Mouse (Mus musculus) gastrocnemius, postnatal 4 days (tissue): Measurements from ENCODE around the gene Slc1a2. TPM values are rescaled to one million over a fixed set of nuclear protein-coding genes. Genes with fewer than 3 reads are reported as not detected.

Experiments
- DNase-seq, 2 experiments: peaks; one replicate each; pipeline ENCODE4 v3.0.0; 2021 to 2022; ENCODE audit warnings: low spot score in 2 of 2, mixed read lengths in 2 of 2
- long read RNA-seq, 2 experiments: library from polyadenylated mRNA; stranded (forward); transcript quantifications; one replicate each; pipeline ENCODE4 v2.0.0; 2021
- total RNA-seq, 2 experiments: library from RNA; stranded (reverse); gene quantifications; 2 replicates each; pipeline ENCODE4 v1.2.3; 2021

The Slc1a2 gene
- total RNA-seq: 1 to 10 TPM; 1.2 to 1.3 TPM
- long read RNA-seq, experiment 1: 0 reads
- long read RNA-seq, experiment 2, partial matches to known transcripts: 1 of 2 reads
- long read RNA-seq, experiment 2, other reads (novel, unspliced or antisense): 1 of 2 reads

DNA sequence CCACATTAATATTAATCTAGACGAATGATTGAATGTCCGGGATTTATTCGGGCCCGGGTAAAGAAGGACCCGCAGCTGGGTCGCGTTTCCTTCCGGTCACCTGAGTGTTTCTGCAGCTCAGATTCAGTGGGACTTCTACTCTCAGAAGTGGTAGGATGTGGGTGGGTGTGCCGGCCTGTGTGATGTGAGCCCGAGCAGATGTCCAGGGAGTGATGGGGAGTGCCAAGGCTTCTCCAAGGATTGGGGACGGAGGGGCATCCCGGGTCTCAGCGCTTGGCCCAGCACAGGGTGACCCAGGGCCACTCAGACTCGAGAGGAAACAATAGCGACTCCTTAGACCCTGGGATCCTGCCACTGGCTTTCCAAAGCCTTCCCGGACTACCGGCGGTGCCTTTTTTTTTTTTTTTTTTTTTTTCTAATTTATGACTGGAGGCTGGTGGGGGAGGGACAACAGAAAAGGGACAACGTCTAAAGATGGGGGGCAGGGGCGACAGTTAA lies at the start of gene Slc1a2:
Gene Slc1a2, plus strand, starts transcription at position 497 of the 498 bp plus-strand sequence.
- DNase-seq: no peak

DNA sequence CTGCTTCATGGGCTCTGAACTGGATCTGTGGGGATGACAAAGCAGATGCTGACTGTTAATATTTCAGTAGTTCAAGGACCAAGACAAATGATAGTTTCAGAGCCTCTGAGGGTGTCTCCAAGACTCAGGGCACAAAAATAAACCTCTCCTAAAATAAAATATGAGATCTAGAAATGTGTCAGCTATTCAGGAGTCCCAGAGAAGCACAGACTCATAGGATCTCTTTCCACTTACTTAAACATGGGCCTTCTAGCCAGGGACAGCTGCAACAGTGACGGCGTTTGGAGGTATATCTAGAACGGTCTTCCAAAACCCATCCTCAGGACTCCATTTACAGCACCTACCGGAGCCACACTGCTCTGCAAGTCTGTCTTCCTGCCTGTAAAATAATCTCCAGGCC lies 48.0 kb upstream of the Slc1a2 start:
- no peak for DNase-seq

DNA sequence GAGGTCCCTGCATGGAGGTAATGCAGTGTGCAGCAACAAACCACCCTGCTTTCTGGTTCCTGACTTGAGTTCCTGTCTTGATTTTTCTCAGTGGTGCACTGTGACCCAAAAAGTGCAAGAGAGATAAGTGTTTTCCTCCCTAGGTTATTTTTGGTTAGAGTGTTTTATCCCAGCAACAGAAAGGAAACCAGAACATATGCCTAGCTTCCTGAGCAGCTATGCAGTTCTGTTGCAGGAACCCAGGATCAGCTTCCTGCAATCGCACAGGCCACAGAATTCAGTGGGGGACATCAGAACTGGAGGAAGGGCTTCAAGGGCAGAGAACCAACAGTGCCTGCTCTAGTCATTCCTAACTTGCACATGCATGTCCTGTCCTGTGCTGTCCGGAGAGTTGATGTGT lies 41.8 kb upstream of the Slc1a2 start:
- DNase-seq: no peak

DNA sequence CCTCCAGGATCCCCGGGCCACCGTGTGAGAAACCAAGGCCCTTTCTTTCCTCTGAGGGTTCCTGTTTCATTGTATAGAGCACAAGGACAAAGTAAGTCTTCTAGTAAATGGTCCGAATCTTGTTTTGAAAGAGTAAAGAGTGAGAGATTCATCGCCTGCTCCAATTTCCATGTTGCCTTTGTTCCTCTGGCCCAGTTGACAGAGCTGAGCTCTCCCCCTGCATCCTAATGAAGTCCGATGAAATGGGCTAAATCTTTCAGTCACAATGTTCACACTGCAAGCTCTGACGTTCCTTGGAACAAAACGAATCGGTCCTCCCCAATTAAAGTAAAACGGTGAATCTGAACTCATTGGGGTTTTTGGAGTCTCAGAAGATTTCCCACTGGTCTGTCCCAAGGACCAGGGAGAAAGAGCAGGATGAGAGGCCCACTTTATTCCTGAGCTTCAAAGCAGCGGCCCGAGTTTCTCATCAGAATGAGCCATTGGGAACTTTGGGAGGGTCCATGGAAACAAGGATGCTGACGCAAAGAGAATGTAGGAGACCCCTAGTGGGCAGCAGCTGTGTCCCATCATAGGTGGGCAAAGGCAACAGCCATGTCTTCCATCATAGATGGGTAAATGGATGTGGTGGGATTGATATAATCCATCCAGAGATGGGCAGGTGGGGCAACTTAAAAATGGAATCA lies 37.6 kb upstream of the Slc1a2 start:
- DNase-seq: no peak

DNA sequence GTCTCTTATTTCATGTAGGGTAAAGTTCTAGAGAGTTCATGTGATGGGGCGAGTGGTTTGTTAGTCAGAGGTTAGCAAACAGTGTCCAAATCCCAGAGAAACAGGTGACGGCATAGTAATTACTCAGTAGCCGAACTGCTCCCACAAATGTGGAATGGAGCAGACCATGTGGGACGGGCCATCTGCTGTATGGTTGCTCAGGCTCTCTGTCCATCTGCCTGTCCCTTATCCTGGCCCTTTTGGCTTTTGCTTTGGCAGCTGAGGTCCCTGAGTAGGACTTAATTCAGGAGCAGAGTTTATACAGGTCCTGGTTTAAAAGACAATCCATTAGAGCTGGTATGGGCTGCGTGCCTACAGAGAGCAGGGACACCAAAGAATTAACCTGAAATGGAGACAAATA lies 36.3 kb upstream of the Slc1a2 start:
- DNase-seq: no peak

DNA sequence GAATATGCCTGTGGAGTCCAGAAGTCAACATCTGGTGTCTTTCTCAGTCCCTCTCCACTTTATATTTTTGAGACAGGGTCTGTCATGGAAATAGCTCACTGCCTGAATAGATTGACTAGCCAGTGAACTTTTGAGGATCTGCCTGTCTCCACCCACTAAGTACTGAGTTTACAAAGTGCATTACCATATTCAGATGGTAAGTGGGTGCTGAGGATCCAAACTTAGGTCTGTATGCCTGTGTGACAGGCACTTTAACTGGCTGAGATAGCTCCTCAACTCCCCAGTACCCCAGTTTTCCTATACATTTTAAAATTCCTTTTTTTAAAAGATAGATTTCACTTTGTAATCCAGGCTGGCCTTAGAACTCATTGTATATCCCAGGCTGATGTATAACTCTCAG lies 35.5 kb upstream of the Slc1a2 start:
- no peak for DNase-seq

DNA sequence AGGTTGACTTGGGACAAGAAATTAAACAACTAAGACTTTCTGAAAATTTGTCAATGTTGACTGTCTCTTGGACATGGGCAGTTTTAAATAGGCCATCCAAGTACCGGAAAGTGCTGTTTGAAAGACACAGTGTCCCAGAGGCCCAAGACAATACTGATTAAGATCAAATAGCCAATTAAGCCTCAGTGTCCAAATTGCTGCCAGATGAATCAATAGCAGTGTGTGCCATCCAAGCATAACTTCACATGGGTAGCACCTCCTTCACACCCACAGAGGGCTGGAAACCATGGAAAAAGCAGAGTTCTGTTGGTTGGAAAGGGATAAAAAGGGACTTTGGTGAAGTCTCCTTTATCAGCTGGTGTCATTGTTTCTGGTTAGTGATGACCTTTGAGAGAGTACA lies 33.9 kb upstream of the Slc1a2 start:
- DNase-seq: no peak

DNA sequence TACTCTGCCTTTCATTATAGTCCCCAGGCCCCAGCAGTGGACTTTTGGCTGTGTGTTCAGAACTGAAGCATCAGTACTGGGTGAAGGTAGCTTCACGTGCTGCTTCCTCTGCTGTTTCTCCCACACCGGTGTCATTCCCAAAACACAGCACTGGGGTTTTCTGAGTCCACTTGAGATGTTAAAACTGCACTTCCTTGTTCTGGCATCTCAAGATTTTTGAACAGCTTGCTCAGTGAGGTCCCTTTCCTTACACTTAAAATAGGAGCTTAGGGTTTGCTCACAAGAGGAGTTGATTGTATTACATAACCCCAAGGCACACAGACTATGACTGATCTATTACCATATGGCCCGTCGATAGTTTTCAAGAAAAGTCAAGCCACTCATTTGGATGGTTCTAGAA lies 26.1 kb upstream of the Slc1a2 start:
- no peak for DNase-seq

DNA sequence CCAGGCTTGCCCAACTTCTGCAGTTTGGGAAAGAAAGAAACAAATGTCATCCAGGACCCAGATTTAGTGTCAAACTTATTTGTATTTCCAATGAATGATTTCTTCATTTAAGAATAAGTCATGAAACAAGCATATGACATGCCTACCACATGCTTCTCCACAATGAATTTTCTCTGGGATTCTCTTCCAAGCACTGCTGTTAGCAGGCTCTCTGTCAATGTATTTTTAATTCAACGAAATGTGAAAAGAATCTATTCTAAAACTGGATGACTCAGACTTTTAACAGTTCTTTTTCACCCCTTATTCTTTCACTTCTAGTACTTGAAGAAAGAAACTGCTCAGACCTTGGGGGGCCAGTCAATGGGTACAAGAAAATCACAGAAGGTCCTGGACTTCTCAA lies 24.4 kb upstream of the Slc1a2 start:
- no peak for DNase-seq

DNA sequence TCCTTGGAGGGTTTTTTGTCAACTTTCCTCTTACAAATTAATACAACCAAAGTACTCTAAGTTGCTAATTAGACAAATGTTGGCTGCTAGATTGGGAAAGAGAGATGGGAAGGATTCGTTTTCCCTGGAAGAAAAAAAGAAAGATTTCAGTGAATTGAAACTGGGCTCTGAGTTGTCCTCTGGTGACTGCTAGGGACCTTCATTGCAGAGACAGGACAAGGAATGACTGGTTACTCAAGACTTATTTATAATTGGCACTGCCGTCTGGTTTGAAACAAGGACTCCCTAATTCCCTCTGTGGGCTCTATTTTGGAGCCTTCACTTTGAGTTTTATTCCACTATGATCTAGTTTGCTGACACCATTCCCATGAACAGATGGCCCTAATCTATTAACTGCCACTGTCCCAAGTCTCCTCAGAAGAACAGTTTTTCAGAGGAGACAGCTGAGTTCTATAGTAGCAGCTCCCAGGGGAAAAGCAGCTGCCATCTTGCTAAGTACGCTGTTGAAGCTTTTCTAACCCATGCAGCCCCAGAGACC lies 22.9 kb upstream of the Slc1a2 start:
- no peak for DNase-seq

DNA sequence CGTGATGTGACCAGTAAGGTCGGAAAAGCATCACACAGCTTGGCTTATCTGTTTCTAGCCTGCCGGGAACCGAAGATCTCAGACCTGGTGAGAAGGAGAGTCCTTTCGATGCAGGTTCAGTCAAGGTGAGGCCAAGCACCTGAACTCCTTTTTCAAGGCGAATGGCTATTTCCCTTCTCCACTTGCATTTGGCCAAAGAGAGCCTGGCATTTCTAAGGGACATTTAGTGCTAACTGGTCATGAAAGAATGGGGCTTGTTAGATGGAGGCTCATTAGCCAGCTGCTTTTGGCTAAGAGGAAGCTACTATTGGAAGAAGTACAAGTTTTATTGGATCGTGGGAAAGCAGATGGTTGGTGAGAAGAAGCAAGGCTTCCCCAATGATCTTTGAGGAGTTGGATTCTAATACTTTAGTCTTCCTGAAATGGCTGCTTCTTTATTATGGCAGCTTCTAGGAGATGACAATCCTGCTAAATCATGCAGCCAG lies 22.3 kb upstream of the Slc1a2 start:
- no peak for DNase-seq

DNA sequence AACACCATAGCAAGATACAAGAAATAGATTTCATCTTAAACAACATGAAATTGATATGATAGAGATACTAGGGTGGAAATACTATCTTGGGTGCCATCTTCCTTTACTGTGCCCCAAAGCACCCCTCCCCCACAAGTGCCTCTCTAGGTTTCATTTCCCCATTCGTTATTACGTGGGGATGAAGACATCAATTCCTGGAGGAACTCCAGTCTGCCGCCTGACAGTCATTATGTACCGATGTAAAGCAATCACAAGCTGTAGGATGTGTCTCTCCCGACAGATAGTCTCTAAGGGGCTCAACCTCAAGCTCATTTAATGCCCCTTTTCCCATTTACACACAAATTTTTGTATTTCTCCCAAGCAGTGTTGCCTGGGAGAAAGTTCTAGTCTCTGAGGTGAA lies 20.3 kb upstream of the Slc1a2 start:
- no peak for DNase-seq

DNA sequence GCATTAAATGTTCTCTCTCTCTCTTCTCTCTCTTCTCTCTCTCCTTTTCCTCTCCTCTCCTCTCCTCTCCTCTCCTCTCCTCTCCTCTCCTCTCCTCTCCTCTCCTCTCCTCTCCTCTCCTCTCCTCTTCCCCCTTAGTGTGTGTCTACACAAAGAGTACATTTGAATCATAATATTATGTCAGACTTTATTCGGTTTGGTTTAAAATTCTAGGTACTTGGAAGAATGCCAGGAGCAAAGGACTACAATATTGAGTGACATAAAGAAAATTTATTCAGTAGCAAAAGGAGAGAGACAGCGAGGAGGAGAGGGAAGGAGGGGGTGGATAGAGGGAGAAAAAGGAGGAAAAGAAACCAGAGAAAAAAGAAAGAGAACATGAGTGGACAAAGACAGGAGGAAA lies 19.8 kb upstream of the Slc1a2 start:
- DNase-seq: no peak

DNA sequence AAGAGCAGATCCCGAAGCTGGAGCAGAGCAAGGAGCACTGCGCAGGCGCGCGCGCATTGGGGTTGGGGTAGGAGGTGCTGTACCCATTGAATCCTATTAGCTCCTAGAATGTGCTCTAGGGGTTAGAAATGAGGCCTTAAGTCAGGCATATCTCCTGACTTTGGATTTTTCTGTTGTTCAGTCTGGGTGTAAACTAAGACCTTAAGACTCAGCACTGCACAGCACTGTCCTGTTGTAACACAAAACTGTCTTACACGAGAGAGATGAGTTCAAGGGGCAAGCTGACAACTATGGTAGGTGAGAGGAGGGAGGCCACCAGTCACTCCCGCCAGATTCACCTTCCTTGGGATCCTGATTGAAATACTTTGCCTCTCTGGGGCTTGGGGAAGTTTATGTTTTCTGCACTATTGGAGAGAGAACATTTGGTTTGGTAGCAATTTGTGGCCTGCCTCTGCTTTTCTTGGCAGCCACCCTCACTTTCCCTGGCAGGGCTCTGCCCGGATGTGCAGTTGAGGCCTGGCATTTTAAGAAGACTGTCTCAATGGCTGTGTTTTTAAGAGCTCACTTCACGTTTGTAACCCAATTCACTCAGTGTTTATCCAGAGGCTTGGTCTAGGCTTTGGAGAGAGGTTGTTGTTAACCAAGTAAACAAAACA lies 9.5 kb upstream of the Slc1a2 start:
- no peak for DNase-seq

DNA sequence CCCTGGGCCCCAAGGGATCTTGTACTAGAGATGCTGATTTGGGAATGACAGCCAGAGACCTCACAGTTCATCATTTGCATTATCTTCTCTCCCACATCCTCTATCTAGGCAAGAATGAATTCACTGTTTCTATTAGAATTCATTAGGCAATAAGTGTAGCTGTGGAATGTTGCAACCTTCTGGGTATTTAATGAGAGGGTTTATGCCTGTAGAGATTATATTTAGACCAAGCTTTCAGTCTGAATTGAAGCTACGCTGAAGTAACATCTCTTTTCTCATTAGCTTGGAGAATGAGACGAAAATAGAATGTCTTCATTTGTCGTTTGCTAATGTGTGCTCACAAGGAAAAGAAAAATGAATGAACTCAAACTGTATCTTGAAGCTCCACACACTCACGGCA lies 8.1 kb upstream of the Slc1a2 start:
- no peak for DNase-seq

DNA sequence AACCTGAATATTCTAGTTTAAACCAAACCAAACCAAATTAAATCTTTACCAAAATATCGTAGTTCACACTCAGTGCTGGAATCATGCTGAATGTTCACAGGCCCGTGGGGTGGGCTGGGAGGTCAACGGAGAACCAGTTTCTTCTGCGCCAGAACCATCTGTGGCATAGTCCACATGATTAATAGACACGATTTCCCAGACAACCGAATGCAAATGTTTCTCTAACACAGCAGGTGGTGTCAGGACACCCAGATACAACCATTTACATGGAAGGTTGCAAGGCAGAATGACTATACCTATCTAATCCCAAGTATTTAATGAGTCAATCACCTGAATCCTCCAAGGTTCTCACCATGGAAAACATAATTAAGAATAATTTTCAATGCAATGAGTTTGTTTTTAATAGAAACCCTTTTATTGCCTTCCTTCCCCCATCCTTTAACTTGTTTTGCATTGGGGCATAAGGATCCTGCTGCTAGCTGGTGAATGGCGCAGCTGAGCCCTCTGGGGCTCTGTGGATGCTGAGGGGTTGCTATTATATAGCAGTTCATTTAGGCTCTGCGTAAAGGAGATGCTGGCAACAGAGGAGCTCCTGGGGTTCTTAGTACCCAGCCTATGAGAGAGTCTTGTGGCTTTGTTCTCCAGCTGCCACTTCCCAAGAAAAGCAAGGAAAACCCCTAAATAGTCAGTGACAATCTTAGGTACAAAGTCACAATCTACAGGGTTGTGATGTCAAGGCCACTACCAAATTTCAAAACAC lies 2.3 kb upstream of the Slc1a2 start:
- DNase-seq: no peak

DNA sequence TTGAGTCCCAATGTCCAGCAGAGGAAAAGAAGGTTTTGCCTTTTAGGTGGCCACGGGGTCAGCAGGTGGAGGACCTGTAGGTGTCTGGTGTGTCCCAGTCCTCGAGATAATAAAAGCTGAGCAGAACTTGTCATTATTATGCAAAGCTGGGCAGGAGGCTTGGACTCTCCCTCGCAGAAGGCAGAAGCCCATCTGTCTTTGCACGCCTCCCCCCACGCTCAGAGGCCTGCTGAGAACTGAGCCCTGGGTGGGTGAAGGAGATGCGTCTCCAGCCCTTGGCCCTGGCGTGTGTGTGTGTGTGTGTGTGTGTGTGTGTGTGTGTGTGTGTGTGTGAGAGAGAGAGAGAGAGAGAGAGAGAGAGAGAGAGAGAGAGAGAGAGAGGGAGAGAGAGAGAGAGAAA lies 733 bp upstream of the Slc1a2 start:
- no peak for DNase-seq

DNA sequence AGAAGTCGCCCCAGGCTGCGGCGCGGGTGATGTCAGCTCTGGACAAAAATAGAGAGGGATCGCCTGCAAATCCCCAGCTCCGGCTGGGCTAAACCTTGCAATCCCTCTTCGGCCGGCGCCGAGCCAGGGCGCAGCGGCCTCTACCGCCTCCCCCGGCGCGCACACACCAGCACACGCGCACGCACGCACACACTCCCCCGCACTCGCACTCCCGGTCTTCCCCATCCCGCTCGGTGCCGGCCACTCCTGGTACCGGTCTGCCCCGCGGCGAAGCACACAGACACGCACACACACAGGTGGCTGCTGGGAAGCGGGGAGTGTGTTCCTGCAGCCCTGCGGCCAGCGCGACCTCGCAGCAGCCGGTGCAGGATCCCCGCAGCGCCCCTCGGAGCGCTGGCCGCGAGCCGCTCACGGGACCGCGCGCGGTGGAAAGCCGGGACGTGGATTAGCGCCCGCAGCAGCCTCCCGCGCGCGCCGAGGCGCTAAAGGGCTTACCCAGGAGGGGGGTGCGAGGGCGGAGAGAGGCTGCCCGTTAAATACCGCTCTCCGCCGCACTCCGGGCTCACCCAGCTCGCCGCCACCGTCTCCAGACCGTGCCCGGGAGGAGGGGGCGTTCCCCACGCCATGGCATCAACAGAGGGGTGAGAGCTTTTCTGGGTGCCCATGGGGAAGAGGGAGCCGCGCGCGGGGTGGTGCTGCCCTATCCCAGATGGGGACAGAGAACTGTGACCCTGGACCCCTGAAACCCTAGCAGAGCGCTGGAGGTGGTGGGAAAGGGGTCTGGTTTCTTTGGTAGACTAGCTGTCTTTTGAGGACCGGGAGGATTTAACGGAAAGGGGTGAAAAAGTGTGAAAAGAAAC lies 432 bp downstream of the Slc1a2 start:
- DNase-seq: peak; percentile 22 to 46

DNA sequence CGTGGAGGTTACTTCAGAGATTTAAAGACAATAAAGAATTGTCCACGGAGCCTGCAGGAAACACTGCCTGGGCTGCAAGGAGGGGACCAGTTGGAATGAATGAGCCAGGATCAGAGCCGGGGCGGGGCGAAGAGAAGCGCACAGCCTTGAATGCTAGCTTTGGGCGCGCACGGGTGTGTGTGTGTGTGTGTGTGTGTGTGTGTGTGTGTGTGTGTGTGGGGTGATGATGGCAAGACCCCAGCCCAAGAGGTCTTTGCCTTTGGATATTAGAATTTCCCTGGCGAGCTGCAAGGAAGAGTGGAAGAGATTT lies 1.0 kb downstream of the Slc1a2 start:
- DNase-seq: peak in 1 of 2 experiments; percentile 35

DNA sequence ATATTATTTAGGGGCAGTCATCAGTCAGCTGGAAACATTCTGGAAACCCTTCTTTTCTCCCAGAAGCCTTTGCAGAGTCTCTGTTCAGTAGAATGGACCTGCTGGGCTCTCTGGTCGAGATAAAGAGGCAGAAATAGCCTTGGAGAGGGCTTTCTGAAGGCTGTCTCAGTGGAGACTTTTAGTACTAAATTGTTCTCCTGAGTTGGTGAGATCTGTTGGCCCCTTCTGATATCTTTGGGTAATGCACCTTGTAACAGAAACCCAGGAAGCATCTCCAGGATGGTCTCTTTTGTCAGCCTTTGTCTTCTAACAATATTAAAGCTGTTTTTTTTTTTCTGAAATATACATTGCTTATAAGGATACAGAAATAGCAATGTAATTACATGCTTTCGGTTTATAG lies 2.6 kb downstream of the Slc1a2 start:
- no peak for DNase-seq

DNA sequence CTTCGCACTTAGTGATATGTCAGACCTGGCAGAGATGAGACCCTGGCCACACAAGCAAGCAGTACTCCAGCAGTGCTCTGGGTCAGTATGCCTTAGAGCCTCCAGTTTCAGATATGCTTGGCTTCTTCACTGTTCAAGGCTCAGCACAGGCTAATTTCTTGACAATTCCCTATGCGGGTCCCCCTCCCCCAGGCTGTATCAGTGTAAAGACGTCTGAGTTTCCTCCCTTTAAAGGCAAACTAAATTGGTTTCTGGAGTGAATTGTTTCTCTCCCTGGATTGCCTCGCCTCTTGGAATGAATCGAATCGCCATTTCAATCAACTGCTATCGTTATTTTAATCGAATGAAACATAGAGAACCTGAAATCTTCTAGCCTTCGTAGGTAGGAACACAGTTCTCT lies 4.5 kb downstream of the Slc1a2 start:
- no peak for DNase-seq
